Mouse (Mus musculus) brain, embryonic 14.5 days (tissue): ENCODE results near the gene Zbtb2. TPM values are rescaled to one million over a fixed set of nuclear protein-coding genes. Genes with fewer than 3 reads are reported as not detected.

Experiments
- DNase-seq: peaks from one replicate; pipeline ENCODE4 v3.0.0-alpha.2; 2011; ENCODE audit warnings: low read depth
- CTCF ChIP-seq: fragments of 200-500 bp; IDR thresholded peaks from 2 replicates; pipeline ENCODE4 v1.5.1; 2012; ENCODE audit warnings: inconsistent platforms, mild to moderate bottlenecking, moderate library complexity, borderline replicate concordance; ENCODE audit not compliant: insufficient read depth, insufficient read length; ENCODE audit errors: extremely low read depth
- POLR2A ChIP-seq: fragments of 200-500 bp; IDR thresholded peaks from 2 replicates; pipeline ENCODE4 v1.6.1; 2012; ENCODE audit warnings: mild to moderate bottlenecking, inconsistent platforms, borderline replicate concordance; ENCODE audit not compliant: poor library complexity, insufficient read depth, insufficient read length, severe bottlenecking; ENCODE audit errors: extremely low read depth
- polyA plus RNA-seq: library from polyadenylated mRNA; depleted of rRNA; stranded (reverse); fragments of >200 nt; gene quantifications from 2 replicates; pipeline ENCODE4 v1.2.3, GENCODE M21; 2012

Zbtb2 gene
- polyA plus RNA-seq, 1 experiment = 16.8 TPM

DNA sequence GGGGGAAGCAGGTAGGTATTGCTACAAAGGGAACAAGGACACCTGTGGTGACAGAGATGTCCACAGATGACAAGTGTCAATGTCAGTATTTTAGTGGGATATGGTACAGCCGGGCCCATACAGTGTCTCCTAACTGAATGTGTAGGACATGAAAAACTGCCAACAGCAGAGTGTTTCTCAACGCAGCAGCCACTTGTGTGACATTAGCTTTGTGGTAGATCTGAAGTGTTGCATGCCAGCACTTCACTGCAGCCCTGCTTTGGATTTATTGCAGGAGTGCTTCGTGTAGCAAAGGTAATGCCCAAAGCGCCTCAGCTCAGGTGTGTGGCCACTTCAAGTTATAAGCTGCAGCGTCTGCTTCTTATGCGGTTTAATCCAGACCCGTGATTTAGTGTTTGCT, 11.0 kb downstream of the Zbtb2 start:
- no peak for TF ChIP-seq POLR2A
- no peak for TF ChIP-seq CTCF

DNA sequence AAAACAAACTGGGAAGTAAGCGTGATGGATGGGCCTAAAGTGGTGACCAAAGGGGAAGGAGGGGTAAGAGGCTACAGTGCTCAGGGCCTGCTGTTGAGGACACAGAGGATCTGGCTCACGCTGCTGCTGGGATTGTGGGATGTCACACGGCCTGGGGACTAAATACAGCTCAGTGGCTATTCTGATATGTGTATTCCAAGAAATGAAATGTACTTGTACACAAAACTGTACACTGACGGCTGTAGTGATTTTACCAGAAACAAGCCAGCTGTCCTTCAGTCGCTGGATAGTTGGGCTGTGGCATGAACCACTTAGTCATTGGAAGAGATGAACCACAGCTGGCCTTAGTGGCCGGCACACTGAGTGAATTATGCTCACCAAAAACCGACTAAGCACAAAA, 11.4 kb downstream of the Zbtb2 start:
- no peak for DNase-seq
- TF ChIP-seq CTCF = no peak
- TF ChIP-seq POLR2A = no peak

More for the DNA sequence above, 11.0 kb downstream of the Zbtb2 start:
- DNase-seq = no peak

DNA sequence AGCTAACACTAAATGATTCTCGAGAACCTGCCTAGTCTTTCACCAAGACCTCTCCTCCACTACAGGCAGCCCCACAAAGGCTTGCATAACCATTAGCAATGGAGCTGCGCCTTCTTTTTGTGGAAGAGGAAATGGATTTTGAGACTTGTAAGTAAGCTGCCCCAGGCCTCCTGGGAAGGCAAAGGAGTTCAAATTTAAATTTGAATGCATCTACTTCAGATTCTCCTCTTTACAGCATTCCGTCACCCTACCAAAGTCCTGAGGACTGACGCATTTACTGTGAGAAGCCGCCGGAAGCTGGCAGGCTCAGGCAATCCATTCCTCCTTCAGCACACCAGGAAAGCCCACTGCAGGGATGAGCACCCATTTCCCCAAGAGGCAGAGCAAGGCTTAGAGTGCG, 12.6 kb downstream of the Zbtb2 start:
- peak; percentile 62 for DNase-seq
- TF ChIP-seq POLR2A = no peak
- TF ChIP-seq CTCF = no peak

DNA sequence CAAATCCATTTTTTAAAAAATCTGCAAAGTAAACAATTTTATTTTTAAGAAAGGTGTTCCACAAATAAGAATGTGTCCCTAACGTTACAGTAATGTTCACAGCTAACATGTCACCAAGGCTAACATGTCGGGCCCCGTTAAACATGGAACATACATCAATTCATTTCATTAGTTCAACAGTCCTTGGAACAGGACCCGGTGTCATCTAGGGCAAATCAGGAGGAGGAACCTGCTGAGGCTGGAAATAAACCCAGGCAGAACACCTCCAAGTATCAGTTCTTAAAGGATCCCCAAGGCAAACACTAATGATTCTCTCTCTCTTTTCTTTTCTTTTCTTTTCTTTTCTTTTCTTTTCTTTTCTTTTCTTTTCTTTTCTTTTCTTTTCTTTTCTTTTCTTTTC, 13.2 kb downstream of the Zbtb2 start:
- TF ChIP-seq POLR2A (no peak), CTCF (no peak)
- DNase-seq = no peak

DNA sequence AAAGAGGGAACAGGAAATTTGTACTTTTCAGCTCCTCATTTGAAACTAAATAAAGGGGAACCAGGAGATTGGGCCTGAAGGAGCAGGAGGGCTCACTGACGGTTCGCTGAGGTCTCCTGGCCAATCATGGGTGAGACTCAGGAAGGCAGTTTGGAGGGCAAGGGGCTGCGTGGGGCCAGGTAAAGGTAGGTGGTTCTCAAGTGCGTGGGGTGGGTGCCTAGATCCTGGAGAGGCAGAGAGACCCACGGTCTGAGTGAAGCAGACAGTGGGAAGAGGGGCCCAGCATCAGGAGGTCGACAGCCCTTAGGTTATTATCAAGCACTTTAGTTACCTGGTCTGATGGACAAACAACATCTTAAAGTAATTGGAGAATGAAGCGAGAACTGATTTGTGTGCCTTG, 13.7 kb downstream of the Zbtb2 start:
- TF ChIP-seq POLR2A (no peak), CTCF (no peak)
- no peak for DNase-seq

DNA sequence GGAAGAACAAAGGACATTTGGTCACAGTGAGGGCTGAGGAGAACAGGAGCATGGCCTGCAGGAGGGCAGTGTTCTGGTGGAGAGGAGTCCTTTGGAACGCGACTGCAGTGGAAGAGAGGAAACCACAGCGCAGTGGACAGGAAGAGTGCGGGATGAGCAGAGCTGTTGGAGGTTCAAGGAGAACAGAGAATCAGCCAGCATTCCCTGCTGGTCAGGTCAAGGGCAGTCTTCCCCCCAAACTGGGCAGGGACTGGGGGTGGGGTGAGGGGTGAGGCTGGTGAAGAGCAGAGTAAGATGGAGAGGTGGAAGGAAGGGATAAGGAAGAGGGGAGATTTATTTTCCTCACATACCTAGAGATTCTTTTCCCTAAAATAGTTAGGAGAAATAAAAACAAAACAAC, 14.3 kb downstream of the Zbtb2 start:
- no peak for TF ChIP-seq POLR2A
- no peak for TF ChIP-seq CTCF
- no peak for DNase-seq

DNA sequence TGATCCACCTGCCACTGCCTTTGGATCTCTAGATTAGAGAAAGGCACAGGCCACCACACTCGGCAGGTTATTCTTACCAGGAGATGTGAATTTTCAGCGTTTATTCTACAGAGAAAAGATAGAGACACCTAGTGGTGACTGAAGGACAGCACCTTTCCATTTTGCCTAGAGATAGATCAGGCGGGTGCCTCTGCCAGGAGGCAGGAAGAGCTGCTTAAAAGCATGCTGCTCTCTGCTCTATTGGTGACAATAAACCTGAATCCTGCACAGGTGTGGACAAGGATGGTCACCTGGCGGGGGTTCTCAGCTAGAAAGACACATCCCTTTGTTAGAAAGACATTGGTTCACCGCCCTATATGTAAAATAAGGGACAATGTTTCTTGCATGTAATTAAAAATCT, 15.9 kb downstream of the Zbtb2 start:
- peak; percentile 64 for DNase-seq
- TF ChIP-seq POLR2A (no peak), CTCF (peak; percentile 58; the same call in 1 of the 2 replicates)

DNA sequence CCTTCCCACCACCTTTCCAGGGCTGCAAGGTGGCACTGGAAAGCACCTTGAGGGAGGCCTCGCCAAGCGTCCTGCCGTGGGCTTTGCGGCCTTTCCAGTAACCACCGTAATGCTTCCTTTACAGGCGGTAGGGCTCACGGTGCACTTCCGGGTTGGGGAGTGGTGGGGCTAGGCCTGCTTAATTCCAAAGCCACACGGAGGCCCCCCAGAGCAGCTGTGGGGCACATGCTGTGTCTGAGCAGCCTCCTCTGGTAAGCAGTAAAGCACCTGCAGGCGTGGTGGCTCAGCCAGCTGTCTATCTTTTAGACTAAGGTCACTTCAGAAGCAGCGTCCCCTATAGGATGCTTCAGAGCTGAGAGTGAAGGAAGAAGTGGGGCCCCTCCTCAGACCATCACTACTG, 17.8 kb downstream of the Zbtb2 start:
- TF ChIP-seq CTCF (no peak), POLR2A (no peak)
- DNase-seq = no peak

DNA sequence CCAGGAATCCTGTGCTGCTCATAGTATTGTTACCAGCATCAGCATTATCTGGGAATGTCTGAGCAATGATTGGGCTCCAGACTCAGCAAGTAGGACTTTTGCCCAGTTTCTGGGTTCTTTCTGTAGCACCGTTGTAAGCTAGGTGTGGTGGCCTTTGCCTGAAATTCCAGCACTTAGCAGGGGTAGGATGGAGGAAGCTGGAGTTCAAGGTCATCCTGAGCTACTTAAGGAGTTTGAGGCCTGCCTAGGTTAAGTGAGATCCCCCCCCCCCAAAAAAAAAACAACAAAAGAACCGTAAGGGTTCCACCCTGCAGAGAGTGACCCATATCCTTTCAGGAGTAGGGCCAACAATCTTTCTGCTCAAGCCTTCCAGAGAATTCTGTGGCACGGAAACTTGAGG, 23.3 kb downstream of the Zbtb2 start:
- DNase-seq = no peak
- TF ChIP-seq CTCF (no peak), POLR2A (no peak)

DNA sequence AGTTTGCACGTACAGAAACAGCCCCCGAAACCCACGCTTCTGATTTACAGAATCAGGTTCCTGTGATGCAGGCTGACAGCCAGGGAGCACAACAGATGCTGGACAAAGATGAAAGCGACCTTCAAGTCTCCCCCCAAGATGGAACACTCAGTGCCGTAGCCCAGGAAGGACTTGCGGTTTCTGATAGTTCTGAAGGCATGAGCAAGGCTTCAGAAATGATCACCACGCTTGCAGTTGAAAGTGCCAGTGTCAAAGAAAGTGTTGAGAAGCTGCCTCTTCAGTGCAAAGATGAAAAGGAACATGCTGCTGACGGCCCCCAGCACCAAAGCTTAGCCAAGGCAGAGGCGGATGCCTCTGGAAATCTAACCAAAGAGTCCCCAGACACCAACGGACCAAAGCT, 30.5 kb downstream of the Zbtb2 start:
- no peak for DNase-seq
- TF ChIP-seq CTCF = no peak
- no peak for TF ChIP-seq POLR2A

DNA sequence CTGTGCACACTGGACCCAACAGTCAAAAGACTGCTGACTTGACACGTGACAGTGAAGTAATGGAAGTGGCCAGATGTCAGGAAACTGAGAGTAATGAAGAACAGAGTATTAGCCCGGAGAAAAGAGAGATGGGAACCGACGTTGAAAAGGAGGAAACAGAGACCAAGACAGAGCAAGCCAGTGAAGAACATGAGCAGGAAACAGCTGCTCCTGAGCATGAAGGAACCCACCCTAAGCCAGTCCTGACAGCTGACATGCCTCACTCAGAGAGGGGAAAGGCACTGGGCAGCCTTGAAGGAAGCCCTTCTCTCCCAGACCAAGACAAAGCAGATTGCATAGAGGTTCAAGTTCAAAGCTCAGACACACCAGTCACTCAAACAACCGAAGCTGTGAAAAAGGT, 31.3 kb downstream of the Zbtb2 start:
- DNase-seq = no peak
- TF ChIP-seq POLR2A = no peak
- TF ChIP-seq CTCF = no peak

DNA sequence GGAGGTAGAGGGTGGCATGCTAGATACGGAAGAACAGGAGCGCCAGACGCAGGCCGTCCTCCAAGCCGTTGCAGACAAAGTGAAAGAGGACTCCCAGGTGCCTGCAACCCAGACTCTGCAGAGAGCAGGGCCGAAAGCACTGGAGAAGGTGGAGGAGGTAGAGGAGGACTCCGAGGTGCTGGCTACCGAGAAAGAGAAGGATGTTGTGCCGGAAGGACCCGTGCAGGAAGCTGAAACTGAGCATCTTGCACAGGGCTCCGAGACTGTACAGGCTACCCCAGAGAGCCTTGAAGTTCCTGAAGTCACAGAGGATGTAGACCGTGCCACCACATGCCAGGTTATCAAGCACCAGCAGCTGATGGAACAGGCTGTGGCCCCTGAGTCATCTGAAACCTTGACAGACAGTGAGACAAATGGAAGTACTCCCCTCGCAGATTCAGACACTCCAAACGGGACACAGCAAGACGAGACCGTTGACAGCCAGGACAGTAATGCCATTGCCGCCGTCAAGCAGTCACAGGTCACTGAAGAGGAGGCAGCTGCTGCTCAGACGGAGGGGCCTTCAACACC, 31.9 kb downstream of the Zbtb2 start:
- TF ChIP-seq POLR2A (no peak), CTCF (no peak)
- DNase-seq = no peak
